Comparison of ENCODE assay signal across 9 mouse cellular contexts in the genomic region with DNA sequence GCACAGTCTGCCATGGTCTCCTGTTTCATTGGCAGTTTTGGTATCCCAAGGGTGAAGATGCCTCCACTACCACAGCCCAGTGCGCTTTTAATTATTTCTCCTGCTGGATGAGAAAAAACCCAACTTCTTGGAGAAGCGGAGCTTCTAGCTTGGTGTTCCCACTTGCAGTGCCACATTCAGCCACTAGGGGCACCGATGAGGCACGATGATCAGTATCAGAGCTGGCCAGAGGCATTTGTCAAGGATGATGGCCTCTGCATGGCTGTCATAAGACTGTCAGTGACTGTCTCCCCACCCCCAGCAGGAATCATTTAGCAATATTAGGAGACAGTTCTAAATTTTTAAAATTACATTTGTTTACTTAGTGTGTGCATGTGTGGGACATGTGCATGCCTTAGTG. TPM values are rescaled to one million over a fixed set of nuclear protein-coding genes. Genes with fewer than 3 reads are reported as not detected.
DNase-seq lines count a peak whose midpoint lies in the region; ATAC-seq and TF ChIP-seq lines count a peak whose summit lies in the region.
"Had no signal": no experiment of that assay in that cellular context is flagged by ENCODE, and none has a peak within 500 bp of the region (broad histone marks: within the 10 kb centered on the region; RNA-seq: fewer than 3 reads in every experiment).

No protein-coding gene starts in this region.

- no peaks in the 10 kb centered on the region for H3K9me3 ChIP-seq in heart, postnatal 0 days (replicated peaks; ENCODE audit: control insufficient read depth, low read length)
- no peaks in the 10 kb centered on the region for H3K9me3 ChIP-seq in liver, postnatal 0 days (ENCODE audit: low read length)

- H3K4me2 ChIP-seq in heart, postnatal 0 days (ENCODE audit: low read depth, low read length): no peak overlapping the region
- H3K4me2 ChIP-seq in liver, postnatal 0 days (ENCODE audit: low read depth, low read length): peak overlapping the region; percentile 63; the same call in 1 of the 2 replicates

- 20% methylated on average over 4 of the region's 4 CpGs for WGBS in heart, postnatal 0 days
- 15% methylated on average over 4 of the region's 4 CpGs for WGBS in liver, postnatal 0 days (ENCODE audit: insufficient replicate concordance)

- TF ChIP-seq EP300 in heart, postnatal 0 days (IDR thresholded peaks at IDR 0.05; ENCODE audit: low read depth): no peak
- TF ChIP-seq EP300 in liver, postnatal 0 days (IDR thresholded peaks at IDR 0.05; ENCODE audit: low read depth): no peak

- TF ChIP-seq CTCF in heart, postnatal 0 days (IDR thresholded peaks at IDR 0.05; ENCODE audit: low read depth): peak; percentile 91
- TF ChIP-seq CTCF in liver, postnatal 0 days (IDR thresholded peaks at IDR 0.05; ENCODE audit: low read depth): peak; percentile 99

- no peak overlapping the region for H3K4me3 ChIP-seq in heart, postnatal 0 days (ENCODE audit: low read depth, low read length)
- no peak overlapping the region for H3K4me3 ChIP-seq in liver, postnatal 0 days (ENCODE audit: low read depth, low read length)

- peak; percentile 70 to 75 for DNase-seq in CD8-positive naive resting alpha-beta T cell, adult 2 months (ENCODE audit: low read depth in 2 of 2, low spot score in 2 of 2)
- DNase-seq in c-Kit-negative CD71-positive TER-119-positive erythroid progenitor cells, embryonic 14.5 days (ENCODE audit: low read depth, low spot score): peak; percentile 84
- DNase-seq in fibroblast of lung, adult 2 months (ENCODE audit: low read depth): peak; percentile 29
- DNase-seq in heart, postnatal 0 days (ENCODE audit: low spot score): peak; percentile 59
- peak; percentile 89 for DNase-seq in layer of hippocampus, adult 11-12 months (ENCODE audit: low spot score)
- DNase-seq in liver, postnatal 0 days: peak; percentile 89
- DNase-seq in testis, postnatal 14 days (ENCODE audit: low spot score): peak; percentile 68

- H3K9ac ChIP-seq in heart, postnatal 0 days (replicated peaks; ENCODE audit: low read depth, low read length): no peak overlapping the region
- H3K9ac ChIP-seq in liver, postnatal 0 days (replicated peaks): 0 out of 2 replicates have a peak overlapping the region, but pooled peaks have one; percentile 17

- H3K27ac ChIP-seq in heart, postnatal 0 days (ENCODE audit: low read depth): no peak overlapping the region
- H3K27ac ChIP-seq in liver, postnatal 0 days (ENCODE audit: low read depth): peak overlapping the region; percentile 96

- ATAC-seq in heart, postnatal 0 days (ENCODE audit: insufficient read depth, low read depth): no peak; the same call in 1 of the 2 replicates
- ATAC-seq in liver, postnatal 0 days: peak; percentile 54
- peak; percentile 63 for ATAC-seq in neutrophil, adult 5-6 weeks (ENCODE audit: extremely low read depth, insufficient number of reproducible peaks, low FRiP score, poor library complexity, severe bottlenecking)

- H3K4me1 ChIP-seq in heart, postnatal 0 days (ENCODE audit: control insufficient read depth, insufficient read depth): 0 out of 2 replicates have a peak, but pooled peaks cover 12% of the 10 kb centered on the region
- peaks cover 37% of the 10 kb centered on the region for H3K4me1 ChIP-seq in liver, postnatal 0 days (ENCODE audit: insufficient read depth)

- H3K27me3 ChIP-seq in heart, postnatal 0 days (ENCODE audit: control insufficient read depth, insufficient read depth, low read length): no peaks in the 10 kb centered on the region
- no peaks in the 10 kb centered on the region for H3K27me3 ChIP-seq in liver, postnatal 0 days (ENCODE audit: insufficient read depth, low read length)

- H3K36me3 ChIP-seq in heart, postnatal 0 days (replicated peaks; ENCODE audit: control insufficient read depth, insufficient read depth, low read length): no peaks in the 10 kb centered on the region
- no peaks in the 10 kb centered on the region for H3K36me3 ChIP-seq in liver, postnatal 0 days (replicated peaks; ENCODE audit: insufficient read depth, low read length)

RNA-seq across cellular contexts. Expression of gene Asprv1, which starts 28.8 kb away (rescaled TPM):
- 0.38 and 3.1 TPM in 2 replicates for total RNA-seq in heart, postnatal 0 days (2014; rRNA removed; ENCODE audit: low replicate concordance)
- polyA plus RNA-seq in heart, postnatal 0 days (2015; fragmentation: Nextera tagmentation; extraction: Ambion mirVana): 0.32 and 0.36 TPM in 2 replicates
- polyA plus RNA-seq in liver, postnatal 0 days (2015; fragmentation: Nextera tagmentation; extraction: Ambion mirVana): 7.3 and 8.6 TPM in 2 replicates
- 195 and 207 TPM in 2 replicates for total RNA-seq in neutrophil, adult 5-6 weeks (2017)
- polyA plus RNA-seq: erythroblast, embryonic 14.5 days had no signal

Comparison
In these comparisons a context has a peak if more than half of its experiments do, and no peak if none do; other contexts are left out.
1. DNase-seq: peak in every context shown above with its lines; median percentile 89 in layer of hippocampus, adult 11-12 months; 89 in liver, postnatal 0 days; 84 in c-Kit-negative CD71-positive TER-119-positive erythroid progenitor cells, embryonic 14.5 days; 72 in CD8-positive naive resting alpha-beta T cell, adult 2 months; 68 in testis, postnatal 14 days; 59 in heart, postnatal 0 days; 29 in fibroblast of lung, adult 2 months.
2. RNA of gene Asprv1, which starts 28.8 kb away (total RNA-seq): 195 to 207 TPM in neutrophil, adult 5-6 weeks; 0.38 to 3.1 TPM in heart, postnatal 0 days; every median in the first group is over 10 times any median in the second.